Mouse (Mus musculus): ENCODE data around the gene Cela3b. TPM values are rescaled to one million over a fixed set of nuclear protein-coding genes. Genes with fewer than 3 reads are reported as not detected.

Cela3b gene
- polyA plus RNA-seq (2015; fragmentation: Nextera tagmentation; extraction: Ambion mirVana) = 0.17 TPM in 1 of 2 replicates, not detected in the other

DNA sequence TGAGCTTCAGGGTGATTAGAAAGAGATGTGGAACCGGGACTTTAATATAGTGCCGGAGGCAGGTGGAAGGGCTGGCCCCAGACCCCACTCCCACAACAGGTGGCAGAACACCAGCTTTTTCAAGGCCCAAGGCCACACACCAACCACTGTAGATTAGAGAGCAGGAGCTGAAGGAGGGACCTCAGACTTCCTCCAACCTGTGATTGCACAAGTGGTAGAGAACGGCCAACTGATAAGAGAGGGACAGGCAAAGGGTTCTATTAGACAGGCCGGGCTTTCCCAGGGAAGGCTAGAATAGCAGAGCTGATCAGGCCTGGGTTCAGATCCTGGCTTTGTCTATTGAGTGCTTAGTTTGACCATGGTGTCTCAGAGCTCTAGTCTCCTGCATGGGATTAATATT lies at the start of gene Cela3b:
Gene Cela3b (minus strand): TSS at position 39 of the 400 bp plus-strand sequence.
- H3K9ac ChIP-seq = no peak within 1 kb of the TSS
- H3K4me2 ChIP-seq = no peak within 1 kb of the TSS
- H3K4me1 ChIP-seq (replicated peaks) = peaks cover 9% of the 10 kb centered on the region
- DNase-seq (no peak), ATAC-seq (ENCODE audit: low read depth) (no peak)
- 37% methylated on average over 4 of the region's 4 CpGs for WGBS (ENCODE audit: insufficient replicate concordance)
- no peaks in the 10 kb centered on the region for H3K27me3 ChIP-seq
- no peaks in the 10 kb centered on the region for H3K36me3 ChIP-seq
- H3K4me3 ChIP-seq (replicated peaks) = no peak within 1 kb of the TSS
- H3K27ac ChIP-seq = no peak within 1 kb of the TSS
- H3K9me3 ChIP-seq (replicated peaks) = no peaks in the 10 kb centered on the region

DNA sequence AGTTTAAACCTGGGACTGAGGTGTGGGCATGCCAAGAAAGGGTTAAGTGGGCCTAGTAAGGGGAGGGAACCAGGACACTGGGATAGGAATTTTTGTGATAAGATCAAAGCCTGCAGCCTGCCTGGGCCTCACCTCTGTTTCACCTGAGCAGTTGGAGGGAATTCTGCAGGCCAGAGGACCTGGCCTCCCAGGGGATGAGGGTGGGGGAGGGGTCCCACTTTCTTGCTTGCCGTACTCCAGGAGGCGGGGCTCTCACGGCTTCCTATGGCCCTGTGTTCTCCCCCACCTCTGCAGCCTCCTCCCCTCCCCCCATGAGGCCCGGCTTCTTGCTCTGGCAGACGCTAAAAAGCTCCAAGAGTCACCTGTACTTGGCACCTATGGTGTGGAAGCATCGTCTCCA lies 49.4 kb upstream of the Cela3b start:
- Histone ChIP-seq H3K4me3 (replicated peaks) (no peak overlapping the region), H3K4me1 (replicated peaks) (peaks cover 86% of the 10 kb centered on the region), H3K4me2 (peak overlapping the region; percentile 38; the same call in 1 of the 2 replicates), H3K9ac (no peak overlapping the region), H3K27me3 (0 out of 2 replicates have a peak, but pooled peaks cover 3% of the 10 kb centered on the region), H3K27ac (peak overlapping the region; percentile 79), H3K36me3 (no peaks in the 10 kb centered on the region), H3K9me3 (replicated peaks) (no peaks in the 10 kb centered on the region)
- 29% methylated on average over 6 of the region's 6 CpGs for WGBS (ENCODE audit: insufficient replicate concordance)
- DNase-seq (no peak), ATAC-seq (ENCODE audit: low read depth) (no peak)

DNA sequence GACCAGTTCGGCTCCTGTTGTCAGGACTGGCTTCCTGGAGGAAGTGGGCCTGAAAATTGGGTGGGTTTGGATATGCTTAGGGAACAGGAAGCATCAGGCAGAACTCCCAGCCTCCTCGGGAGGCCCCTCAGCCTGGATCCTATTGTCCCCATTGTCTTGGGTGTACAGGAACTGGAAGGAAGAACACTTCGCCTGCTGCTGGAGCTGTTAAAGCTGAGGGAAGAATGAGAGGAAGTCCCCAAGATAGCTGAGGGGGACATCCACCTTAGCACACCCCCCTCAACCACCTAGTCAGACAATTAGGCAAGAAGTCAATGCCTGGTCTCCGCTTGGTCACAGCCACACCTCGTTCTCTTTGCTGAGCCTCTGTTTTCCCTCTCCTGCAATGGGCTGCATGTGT lies 48.0 kb upstream of the Cela3b start:
- Histone ChIP-seq H3K27ac (no peak overlapping the region), H3K4me3 (replicated peaks) (no peak overlapping the region), H3K4me1 (replicated peaks) (peaks cover 81% of the 10 kb centered on the region), H3K9ac (no peak overlapping the region), H3K9me3 (replicated peaks) (no peaks in the 10 kb centered on the region), H3K4me2 (no peak overlapping the region), H3K27me3 (0 out of 2 replicates have a peak, but pooled peaks cover 3% of the 10 kb centered on the region), H3K36me3 (no peaks in the 10 kb centered on the region)
- ATAC-seq (ENCODE audit: low read depth) (no peak), DNase-seq (no peak)
- WGBS (ENCODE audit: insufficient replicate concordance) = 40% methylated on average over 5 of the region's 5 CpGs

DNA sequence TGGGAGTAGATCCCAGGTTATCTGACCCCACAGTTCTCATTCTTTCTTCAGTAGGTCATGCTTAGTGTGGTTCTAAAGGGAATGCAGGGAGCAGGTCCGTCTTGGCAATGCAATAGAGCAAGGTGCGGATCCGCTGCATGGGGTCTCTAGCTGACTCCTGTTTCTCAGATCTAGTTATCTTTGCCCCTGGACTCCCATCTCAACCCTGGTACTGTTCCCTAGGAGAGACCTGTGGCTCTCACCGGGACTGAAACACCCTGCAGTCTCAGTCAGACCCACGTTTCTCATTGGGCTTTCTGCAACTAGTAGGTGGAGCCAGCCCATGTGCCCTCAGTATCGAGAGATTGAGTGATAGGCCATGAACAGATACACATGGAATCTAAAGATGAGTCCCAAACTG lies 47.3 kb upstream of the Cela3b start:
- H3K27ac ChIP-seq = peak overlapping the region; percentile 18; the same call in 1 of the 2 replicates
- H3K4me1 ChIP-seq (replicated peaks) = peaks cover 87% of the 10 kb centered on the region
- H3K36me3 ChIP-seq = no peaks in the 10 kb centered on the region
- ATAC-seq (ENCODE audit: low read depth) = no peak
- no peak overlapping the region for H3K4me3 ChIP-seq (replicated peaks)
- no peak overlapping the region for H3K4me2 ChIP-seq
- DNase-seq = no peak
- no peak overlapping the region for H3K9ac ChIP-seq
- no peaks in the 10 kb centered on the region for H3K9me3 ChIP-seq (replicated peaks)
- WGBS (ENCODE audit: insufficient replicate concordance) = 52% methylated on average over 6 of the region's 6 CpGs
- H3K27me3 ChIP-seq = 0 out of 2 replicates have a peak, but pooled peaks cover 3% of the 10 kb centered on the region

DNA sequence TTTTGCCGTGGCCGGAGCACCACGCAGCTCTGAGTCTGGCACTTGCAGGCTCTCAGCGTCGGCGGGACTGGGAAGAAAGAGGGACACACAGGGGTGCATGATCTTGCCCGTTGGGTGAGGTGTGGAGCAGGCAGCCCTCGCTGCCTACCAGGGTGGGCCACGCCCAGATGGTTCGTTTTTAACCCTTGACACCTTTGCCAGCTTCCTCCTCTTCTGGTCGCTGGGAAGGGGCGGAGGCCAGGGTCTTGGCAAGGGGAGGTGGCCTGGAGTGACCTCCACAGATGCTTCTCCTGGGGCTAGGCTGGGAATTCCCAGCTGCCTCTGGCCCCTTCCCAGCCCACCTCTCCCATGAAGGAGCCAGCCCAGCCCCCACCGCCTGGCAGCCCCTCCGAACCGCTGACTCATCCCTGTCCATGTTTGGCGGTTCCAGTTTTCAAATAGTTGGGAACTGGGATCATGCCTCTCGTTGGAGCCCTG lies 46.5 kb upstream of the Cela3b start:
- peak overlapping the region; percentile 21; the same call in 1 of the 2 replicates for H3K4me2 ChIP-seq
- H3K9me3 ChIP-seq (replicated peaks) = no peaks in the 10 kb centered on the region
- WGBS (ENCODE audit: insufficient replicate concordance) = 33% methylated on average over 17 of the region's 17 CpGs
- H3K27me3 ChIP-seq = 0 out of 2 replicates have a peak, but pooled peaks cover 3% of the 10 kb centered on the region
- no peak overlapping the region for H3K9ac ChIP-seq
- no peak for DNase-seq
- H3K36me3 ChIP-seq = no peaks in the 10 kb centered on the region
- H3K27ac ChIP-seq = no peak overlapping the region
- no peak for ATAC-seq (ENCODE audit: low read depth)
- H3K4me1 ChIP-seq (replicated peaks) = peaks cover 85% of the 10 kb centered on the region
- no peak overlapping the region for H3K4me3 ChIP-seq (replicated peaks)

DNA sequence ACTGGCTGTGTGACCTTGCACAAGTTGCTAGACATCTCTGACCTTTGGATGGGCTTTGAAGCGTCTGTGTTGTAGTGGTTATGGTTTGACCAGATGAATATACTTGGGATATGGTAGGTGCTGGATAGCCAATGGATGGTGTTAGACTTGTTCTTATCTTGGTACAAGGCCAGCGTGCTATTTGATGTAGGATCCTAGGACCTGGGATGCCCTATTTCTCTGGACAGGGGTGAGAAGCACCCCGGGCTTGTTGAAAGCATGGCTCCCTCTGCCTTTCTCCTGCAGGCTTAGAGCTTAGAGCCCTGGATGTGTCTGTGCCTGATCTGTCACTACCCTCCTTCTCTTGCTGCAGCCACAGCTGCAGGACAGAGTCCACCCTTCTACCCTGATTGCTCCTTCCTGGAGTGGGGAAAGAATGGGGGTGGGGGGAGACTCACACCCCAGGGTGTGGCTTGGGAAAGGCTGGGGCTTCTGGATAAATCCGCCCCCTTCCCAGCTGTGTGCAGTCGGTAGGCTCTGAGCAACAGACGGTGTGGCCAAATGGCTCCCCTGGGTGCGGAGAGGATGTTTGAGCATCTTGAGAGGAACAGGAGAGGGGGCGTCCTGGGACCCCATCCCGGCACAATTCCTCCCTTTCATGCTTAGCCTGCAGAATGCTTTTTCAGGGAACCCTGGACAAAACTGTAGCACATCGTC lies 45.9 kb upstream of the Cela3b start:
- DNase-seq (no peak), ATAC-seq (ENCODE audit: low read depth) (no peak)
- Histone ChIP-seq H3K27ac (no peak overlapping the region), H3K9ac (no peak overlapping the region), H3K4me2 (peak overlapping the region; percentile 21; the same call in 1 of the 2 replicates), H3K4me3 (replicated peaks) (no peak overlapping the region), H3K27me3 (0 out of 2 replicates have a peak, but pooled peaks cover 3% of the 10 kb centered on the region), H3K4me1 (replicated peaks) (peaks cover 83% of the 10 kb centered on the region), H3K36me3 (no peaks in the 10 kb centered on the region), H3K9me3 (replicated peaks) (no peaks in the 10 kb centered on the region)
- 38% methylated on average over 10 of the region's 10 CpGs for WGBS (ENCODE audit: insufficient replicate concordance)

DNA sequence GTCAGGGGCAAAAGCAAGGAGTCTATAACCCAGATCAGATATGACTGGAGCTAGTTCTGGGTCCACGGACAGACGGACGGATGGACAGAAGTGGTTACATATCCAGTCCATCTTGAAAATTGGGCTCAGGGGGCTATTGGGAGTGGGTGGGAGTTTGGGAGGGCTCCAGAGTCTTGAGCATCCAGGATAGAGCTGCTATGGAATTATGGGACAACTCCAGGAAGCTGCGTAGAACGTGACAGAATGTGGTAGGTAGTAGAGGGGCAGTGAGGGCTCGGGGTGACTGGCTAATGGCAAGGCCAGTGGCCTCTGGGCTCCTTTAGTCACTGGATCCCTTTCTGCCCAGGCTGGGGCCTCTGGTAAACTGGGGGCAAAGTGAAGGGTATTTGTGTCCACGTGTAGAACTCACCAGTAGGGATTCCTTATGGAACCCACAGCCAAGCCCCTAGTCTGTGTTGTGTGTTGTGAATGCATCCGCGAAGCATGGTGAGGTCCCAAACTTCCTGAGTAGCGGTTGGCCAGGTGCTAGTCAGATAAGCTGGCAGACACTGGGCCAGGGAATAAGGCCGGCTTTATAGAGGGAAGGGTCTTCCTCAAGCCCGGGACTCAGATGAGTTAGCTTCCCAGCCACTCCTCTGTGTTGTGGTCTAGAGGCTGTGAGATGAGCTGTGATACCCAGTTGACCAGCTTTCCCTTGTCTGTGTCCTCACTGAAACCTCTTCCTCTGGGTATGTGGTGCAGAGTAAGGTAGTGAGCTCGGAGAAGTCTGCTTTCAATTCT lies 45.1 kb upstream of the Cela3b start:
- no peaks in the 10 kb centered on the region for H3K9me3 ChIP-seq (replicated peaks)
- no peak overlapping the region for H3K4me3 ChIP-seq (replicated peaks)
- no peak overlapping the region for H3K9ac ChIP-seq
- H3K4me2 ChIP-seq = no peak overlapping the region
- WGBS (ENCODE audit: insufficient replicate concordance) = 47% methylated on average over 13 of the region's 13 CpGs
- DNase-seq = no peak
- H3K36me3 ChIP-seq = no peaks in the 10 kb centered on the region
- no peak overlapping the region for H3K27ac ChIP-seq
- ATAC-seq (ENCODE audit: low read depth) = no peak
- peaks cover 6% of the 10 kb centered on the region; the same call in 1 of the 2 replicates for H3K27me3 ChIP-seq
- H3K4me1 ChIP-seq (replicated peaks) = peaks cover 80% of the 10 kb centered on the region

DNA sequence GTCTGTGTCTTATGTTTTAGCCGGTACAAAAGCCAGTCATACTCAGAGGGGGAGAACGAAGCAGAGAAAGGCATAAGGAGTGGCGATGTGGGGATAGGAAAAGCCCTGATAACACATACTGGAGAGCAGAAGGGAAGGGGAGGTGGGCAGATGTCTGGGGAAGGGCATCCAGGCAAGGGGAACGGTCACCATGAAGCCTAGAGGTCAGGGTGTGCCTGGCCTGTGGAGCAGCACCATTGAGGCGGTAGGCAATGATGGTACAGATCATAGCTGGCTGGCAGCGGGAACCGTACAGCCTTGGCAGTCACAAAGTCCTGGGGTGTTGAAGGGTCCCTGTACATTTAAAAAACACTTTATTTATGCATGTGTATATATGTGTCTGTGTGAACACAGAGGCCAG lies 44.4 kb upstream of the Cela3b start:
- WGBS (ENCODE audit: insufficient replicate concordance) = 73% methylated on average over 7 of the region's 7 CpGs
- no peak for ATAC-seq (ENCODE audit: low read depth)
- peaks cover 82% of the 10 kb centered on the region for H3K4me1 ChIP-seq (replicated peaks)
- peaks cover 13% of the 10 kb centered on the region for H3K27me3 ChIP-seq
- H3K9me3 ChIP-seq (replicated peaks) = no peaks in the 10 kb centered on the region
- H3K36me3 ChIP-seq = no peaks in the 10 kb centered on the region
- no peak overlapping the region for H3K4me2 ChIP-seq
- no peak overlapping the region for H3K27ac ChIP-seq
- DNase-seq = no peak
- no peak overlapping the region for H3K4me3 ChIP-seq (replicated peaks)
- H3K9ac ChIP-seq = no peak overlapping the region

DNA sequence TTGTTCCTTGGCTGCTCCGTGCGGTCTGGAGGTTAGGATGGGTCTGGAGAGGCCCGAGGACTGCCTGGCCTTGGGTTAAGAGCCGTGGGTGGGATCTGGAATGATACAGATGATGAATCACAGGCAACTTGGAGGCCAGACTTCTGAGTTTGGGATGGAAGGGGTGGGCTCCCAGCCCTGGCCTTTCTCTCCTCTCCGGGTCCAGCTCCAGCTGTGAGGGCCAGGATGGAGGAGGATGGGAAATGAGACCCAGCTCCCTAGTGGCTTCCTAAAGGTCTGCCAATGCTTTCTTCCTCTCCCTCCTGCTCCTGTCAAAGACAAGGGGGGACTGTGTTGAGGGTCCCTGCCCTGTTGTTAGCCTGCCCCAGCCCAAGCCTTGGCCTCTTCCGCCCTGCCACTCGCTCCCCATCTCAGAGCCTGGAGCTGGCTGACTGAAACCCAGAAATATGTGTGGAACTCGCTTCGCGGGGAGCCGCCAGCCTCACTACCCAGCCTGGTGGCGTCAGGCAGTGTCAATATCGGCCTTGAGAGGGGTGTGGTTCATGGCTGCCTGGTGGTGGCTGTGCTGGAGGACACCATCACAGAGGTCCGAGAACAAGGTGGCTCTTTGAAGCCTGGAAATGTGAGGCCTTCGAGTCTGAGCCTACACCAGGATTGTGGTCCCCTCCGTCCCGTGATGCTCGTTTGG lies 43.5 kb upstream of the Cela3b start:
- Histone ChIP-seq H3K27me3 (peaks cover 22% of the 10 kb centered on the region), H3K9me3 (replicated peaks) (no peaks in the 10 kb centered on the region), H3K4me1 (replicated peaks) (peaks cover 82% of the 10 kb centered on the region), H3K9ac (no peak overlapping the region), H3K4me2 (0 out of 2 replicates have a peak overlapping the region, but pooled peaks have one; percentile 13), H3K27ac (no peak overlapping the region), H3K4me3 (replicated peaks) (no peak overlapping the region), H3K36me3 (no peaks in the 10 kb centered on the region)
- 59% methylated on average over 18 of the region's 18 CpGs for WGBS (ENCODE audit: insufficient replicate concordance)
- ATAC-seq (ENCODE audit: low read depth) (no peak), DNase-seq (no peak)

DNA sequence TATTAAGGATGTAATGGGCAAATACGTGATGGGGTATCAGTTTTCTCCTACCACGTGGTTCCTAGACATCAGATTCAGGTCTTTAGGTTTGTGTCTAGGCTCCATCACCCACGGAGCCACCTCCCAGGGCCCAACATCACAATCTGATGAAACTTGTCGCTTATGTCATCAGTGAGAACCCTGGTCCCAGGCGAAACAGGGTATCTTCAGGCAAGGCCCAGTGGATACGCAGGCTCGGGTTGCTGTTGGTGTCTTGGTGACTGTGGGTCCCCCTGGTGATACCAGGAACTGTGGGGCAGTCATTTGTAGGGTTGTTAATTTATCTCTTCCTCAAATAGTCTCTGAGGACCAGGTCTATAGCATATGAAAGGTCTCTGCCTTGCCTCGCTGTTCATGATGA lies 42.9 kb upstream of the Cela3b start:
- Histone ChIP-seq H3K9me3 (replicated peaks) (no peaks in the 10 kb centered on the region), H3K4me3 (replicated peaks) (no peak overlapping the region), H3K36me3 (no peaks in the 10 kb centered on the region), H3K4me1 (replicated peaks) (peaks cover 81% of the 10 kb centered on the region), H3K27me3 (peaks cover 24% of the 10 kb centered on the region), H3K27ac (no peak overlapping the region), H3K9ac (no peak overlapping the region), H3K4me2 (0 out of 2 replicates have a peak overlapping the region, but pooled peaks have one; percentile 13)
- DNase-seq (no peak), ATAC-seq (ENCODE audit: low read depth) (no peak)
- WGBS (ENCODE audit: insufficient replicate concordance) = 68% methylated on average over 8 of the region's 8 CpGs

DNA sequence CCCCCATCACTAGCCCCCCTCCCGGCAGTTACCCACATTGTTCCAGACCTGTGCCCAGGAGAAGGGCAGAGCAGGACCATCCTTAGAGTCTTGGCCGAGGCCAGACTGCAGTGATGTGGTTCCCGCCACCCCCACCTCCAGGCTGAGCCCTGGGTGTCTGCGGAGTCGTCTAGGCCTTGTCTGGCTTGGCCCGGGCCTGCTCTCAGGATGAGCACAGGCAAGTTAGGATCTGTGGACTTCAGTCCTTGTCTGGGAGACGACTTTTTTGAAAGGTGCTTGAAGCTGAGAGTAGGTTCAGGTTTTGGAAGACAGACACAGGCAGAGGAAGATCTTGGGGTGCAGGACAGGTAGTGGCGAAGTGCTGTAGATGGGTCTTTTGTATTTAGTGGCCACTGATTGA lies 41.0 kb upstream of the Cela3b start:
- 59% methylated on average over 8 of the region's 8 CpGs for WGBS (ENCODE audit: insufficient replicate concordance)
- Histone ChIP-seq H3K4me2 (0 out of 2 replicates have a peak overlapping the region, but pooled peaks have one; percentile 10), H3K27me3 (peaks cover 21% of the 10 kb centered on the region), H3K9ac (no peak overlapping the region), H3K9me3 (replicated peaks) (no peaks in the 10 kb centered on the region), H3K36me3 (no peaks in the 10 kb centered on the region), H3K27ac (peak overlapping the region; percentile 53), H3K4me3 (replicated peaks) (no peak overlapping the region), H3K4me1 (replicated peaks) (peaks cover 70% of the 10 kb centered on the region)
- DNase-seq = no peak
- ATAC-seq (ENCODE audit: low read depth) = no peak
